Mouse (Mus musculus): ENCODE results near the gene Fam208b. TPM values are rescaled to one million over a fixed set of nuclear protein-coding genes. Genes with fewer than 3 reads are reported as not detected.
A peak's percentile ranks its signal among the peaks of the same experiment; 100 is the strongest.

The Fam208b gene
- polyA plus RNA-seq, 1 experiment from 2014 or later, result 15.7 TPM

DNA sequence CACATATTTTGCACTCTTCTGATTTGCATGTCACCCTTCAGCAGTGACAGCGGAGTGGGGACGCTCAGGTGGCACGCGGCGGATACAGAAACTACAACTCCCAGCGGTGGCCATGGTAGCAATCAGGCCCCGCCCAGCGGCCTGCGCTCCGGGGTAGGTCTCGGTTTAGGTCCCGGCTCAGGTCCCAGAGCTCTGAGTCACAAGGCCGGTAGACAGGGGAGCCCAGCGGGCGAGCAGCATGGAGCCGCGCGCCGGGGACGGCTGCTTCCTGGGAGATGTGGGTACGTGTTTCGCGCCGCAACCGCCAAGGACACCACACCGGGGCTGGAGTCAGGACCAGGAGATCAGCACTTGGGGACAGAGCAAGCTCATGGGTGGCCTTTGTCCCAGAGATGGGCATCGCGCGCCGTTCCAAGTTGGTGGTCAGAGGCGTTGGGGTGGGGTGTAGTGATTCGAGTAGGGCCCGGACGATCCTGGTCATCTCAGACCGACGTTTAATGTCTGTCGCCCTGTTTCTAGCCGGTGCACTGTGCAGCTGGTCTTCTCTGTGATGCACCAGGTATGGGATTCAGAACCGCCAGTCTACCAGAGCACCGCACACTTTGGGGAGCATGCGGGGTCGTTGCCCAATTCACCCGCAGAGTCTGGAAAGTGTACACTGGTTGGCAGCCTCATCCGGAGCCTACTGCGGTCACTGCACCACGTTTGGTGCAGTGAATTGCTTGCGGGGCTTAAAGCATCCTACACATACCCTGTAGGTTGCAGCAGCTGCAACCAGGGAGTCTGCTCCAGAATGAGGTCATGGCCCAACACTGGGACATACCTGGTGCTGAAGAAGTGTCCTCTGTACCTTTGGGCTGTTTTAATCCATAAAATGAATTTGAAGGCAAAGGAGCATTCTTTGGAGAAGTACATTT lies 23.2 kb upstream of the Fam208b start, which contains the start of gene Asb13:
Gene Asb13 (plus strand): TSS at position 138 of the 917 bp plus-strand sequence.
- Histone ChIP-seq H3K9me3 (no peaks in the 10 kb centered on the region), H3K4me2 (peak within 1 kb of the TSS; percentile 86), H3K4me3 (peak within 1 kb of the TSS; percentile 73), H3K27ac (peak within 1 kb of the TSS; percentile 27; the same call in 1 of the 2 replicates), H3K4me1 (peaks cover 6% of the 10 kb centered on the region; the same call in 1 of the 2 replicates), H3K36me3 (no peaks in the 10 kb centered on the region), H3K9ac (peak within 1 kb of the TSS; percentile 76), H3K27me3 (no peaks in the 10 kb centered on the region)
- peak; percentile 85 for ATAC-seq (ENCODE audit: insufficient number of reproducible peaks, low FRiP score, low TSS enrichment, low read depth)
- under 1% methylated on average over 47 of the region's 47 CpGs for WGBS

DNA sequence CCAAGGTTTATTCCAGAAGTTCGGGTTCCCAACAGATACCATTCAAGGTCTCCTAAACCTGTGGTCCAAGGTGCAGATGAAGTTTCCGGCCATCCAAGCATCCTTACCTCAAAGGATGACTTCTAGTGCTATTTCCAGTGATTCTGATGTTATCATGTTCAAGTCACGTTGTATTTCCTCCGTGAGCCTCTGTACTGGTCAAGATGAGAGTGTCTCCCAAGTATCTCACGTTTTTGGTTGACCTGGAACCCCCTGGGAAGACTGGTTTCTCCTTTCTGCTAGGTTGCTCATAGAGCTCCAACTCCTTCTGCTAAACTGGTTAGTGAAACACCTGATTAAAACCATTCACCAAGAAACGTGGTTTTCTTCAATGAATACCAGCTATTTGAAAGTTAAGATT lies 22.2 kb upstream of the Fam208b start:
- Histone ChIP-seq H3K9me3 (no peaks in the 10 kb centered on the region), H3K4me3 (no peak overlapping the region), H3K9ac (no peak overlapping the region), H3K27me3 (no peaks in the 10 kb centered on the region), H3K4me2 (no peak overlapping the region), H3K27ac (no peak overlapping the region), H3K4me1 (peaks cover 6% of the 10 kb centered on the region; the same call in 1 of the 2 replicates), H3K36me3 (no peaks in the 10 kb centered on the region)
- ATAC-seq (ENCODE audit: insufficient number of reproducible peaks, low FRiP score, low TSS enrichment, low read depth), result no peak
- WGBS, result 40% methylated on average over 6 of the region's 6 CpGs

DNA sequence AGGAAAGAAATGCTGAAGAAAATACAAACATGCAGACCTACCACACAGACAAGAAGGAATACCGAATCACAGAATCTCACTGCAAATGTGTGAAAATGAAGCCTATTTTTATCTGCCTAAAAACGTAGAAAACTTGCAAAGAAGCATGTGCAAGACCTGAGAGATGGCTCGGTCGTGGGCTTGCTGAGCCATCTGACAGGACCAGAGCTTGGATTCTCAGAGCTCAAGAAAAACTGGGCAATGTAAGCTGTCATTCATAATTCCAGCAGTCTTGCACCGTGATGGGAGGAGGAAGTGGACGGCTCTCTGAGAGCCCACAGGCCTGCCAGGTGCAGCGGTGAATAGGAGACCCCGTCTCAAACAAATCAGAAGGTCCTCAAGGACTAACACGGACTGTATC lies 21.6 kb upstream of the Fam208b start:
- Histone ChIP-seq H3K4me2 (no peak overlapping the region), H3K9ac (no peak overlapping the region), H3K4me1 (peaks cover 6% of the 10 kb centered on the region; the same call in 1 of the 2 replicates), H3K27me3 (no peaks in the 10 kb centered on the region), H3K9me3 (no peaks in the 10 kb centered on the region), H3K36me3 (no peaks in the 10 kb centered on the region), H3K4me3 (no peak overlapping the region), H3K27ac (no peak overlapping the region)
- no peak for ATAC-seq (ENCODE audit: insufficient number of reproducible peaks, low FRiP score, low TSS enrichment, low read depth)
- 90% methylated on average over 9 of the region's 9 CpGs for WGBS

DNA sequence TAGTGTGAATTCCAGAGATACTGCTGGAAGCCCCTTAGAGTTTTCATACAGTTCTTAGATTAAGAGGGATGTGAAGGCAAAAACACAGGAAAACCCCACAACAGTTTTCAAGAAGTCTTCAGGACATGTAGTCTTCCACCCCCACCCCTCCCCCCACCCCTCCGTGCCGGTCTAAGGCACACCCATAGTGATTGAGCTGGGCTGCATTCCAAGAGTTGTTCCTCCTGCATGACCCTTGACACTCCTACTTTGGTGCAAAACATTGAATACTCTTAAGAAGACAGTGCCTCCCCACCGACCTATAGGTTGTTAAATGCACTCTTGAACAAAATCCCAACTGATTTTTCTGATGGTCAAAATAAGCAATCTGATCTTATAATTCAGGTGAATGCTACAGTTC lies 17.2 kb upstream of the Fam208b start:
- Histone ChIP-seq H3K27ac (no peak overlapping the region), H3K4me1 (no peaks in the 10 kb centered on the region), H3K36me3 (no peaks in the 10 kb centered on the region), H3K27me3 (no peaks in the 10 kb centered on the region), H3K4me2 (no peak overlapping the region), H3K4me3 (no peak overlapping the region), H3K9ac (no peak overlapping the region), H3K9me3 (no peaks in the 10 kb centered on the region)
- ATAC-seq (ENCODE audit: insufficient number of reproducible peaks, low FRiP score, low TSS enrichment, low read depth), result no peak
- 24% methylated on average over 3 of the region's 3 CpGs for WGBS

DNA sequence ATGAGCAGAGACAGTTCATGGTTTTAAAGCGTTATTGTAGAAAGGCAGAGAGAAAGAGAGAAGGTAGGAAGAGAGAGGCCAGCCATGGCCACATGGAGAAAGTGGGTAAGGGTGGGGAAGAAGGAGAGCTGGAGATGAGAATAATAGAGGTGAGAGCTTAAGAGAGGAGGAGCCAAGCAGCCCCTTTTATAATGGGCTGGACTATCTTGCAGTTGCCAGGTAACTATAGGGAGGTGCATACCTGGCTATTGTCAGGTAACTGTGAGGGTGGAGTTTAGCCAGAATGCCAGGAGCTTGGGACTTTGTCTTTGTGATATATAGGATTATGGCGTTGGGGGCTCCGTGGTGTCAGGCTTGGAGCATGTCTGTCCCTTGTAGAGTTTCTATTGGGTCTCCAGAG lies 16.2 kb upstream of the Fam208b start:
- H3K27me3 ChIP-seq, result no peaks in the 10 kb centered on the region
- no peak overlapping the region for H3K4me2 ChIP-seq
- no peak overlapping the region for H3K9ac ChIP-seq
- no peaks in the 10 kb centered on the region for H3K4me1 ChIP-seq
- no peak overlapping the region for H3K4me3 ChIP-seq
- ATAC-seq (ENCODE audit: insufficient number of reproducible peaks, low FRiP score, low TSS enrichment, low read depth), result no peak
- no peaks in the 10 kb centered on the region for H3K36me3 ChIP-seq
- WGBS, result 59% methylated on average over 3 of the region's 3 CpGs
- no peaks in the 10 kb centered on the region for H3K9me3 ChIP-seq
- no peak overlapping the region for H3K27ac ChIP-seq

DNA sequence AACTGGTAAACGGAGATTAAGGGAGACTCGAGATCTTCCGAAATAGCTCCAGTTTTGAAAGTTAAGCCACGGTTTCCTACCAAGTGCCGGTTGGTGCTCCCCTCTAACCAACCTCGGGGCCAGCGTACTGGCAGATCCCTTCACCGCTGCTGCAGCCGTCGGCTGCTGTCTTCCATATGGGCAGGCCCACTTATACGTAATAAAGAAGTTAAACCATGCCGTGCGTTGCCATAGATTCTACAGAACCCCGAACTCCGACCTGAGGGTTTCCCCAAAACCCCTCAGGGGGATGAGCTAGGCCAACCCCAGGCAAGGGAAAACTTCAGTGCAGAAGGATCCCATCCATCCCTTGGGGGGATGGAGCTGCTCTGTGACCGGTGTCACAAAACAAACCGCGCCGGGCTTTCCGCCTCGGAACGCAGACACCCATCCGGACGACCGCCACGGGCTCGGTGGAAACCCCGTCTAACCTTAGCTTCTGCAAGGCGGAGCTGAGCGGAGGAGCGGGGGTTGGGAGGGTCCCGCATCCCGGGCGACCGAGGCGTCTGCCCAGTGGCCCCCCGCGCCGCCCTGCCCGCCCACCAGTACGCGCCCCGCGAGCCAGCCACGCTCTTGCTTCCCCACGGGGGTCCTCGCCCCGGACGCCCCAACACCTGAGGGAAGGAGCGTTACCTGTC lies 652 bp downstream of the Fam208b start:
- Histone ChIP-seq H3K27ac (peak overlapping the region; percentile 96), H3K4me1 (no peaks in the 10 kb centered on the region), H3K9ac (peak overlapping the region; percentile 88), H3K4me3 (peak overlapping the region; percentile 96), H3K36me3 (no peaks in the 10 kb centered on the region), H3K27me3 (no peaks in the 10 kb centered on the region), H3K9me3 (no peaks in the 10 kb centered on the region), H3K4me2 (peak overlapping the region; percentile 63)
- ATAC-seq (ENCODE audit: insufficient number of reproducible peaks, low FRiP score, low TSS enrichment, low read depth), result 0 out of 2 replicates have a peak, but pooled peaks have one; percentile 7
- WGBS, result 0% methylated on average over 47 of the region's 50 CpGs

DNA sequence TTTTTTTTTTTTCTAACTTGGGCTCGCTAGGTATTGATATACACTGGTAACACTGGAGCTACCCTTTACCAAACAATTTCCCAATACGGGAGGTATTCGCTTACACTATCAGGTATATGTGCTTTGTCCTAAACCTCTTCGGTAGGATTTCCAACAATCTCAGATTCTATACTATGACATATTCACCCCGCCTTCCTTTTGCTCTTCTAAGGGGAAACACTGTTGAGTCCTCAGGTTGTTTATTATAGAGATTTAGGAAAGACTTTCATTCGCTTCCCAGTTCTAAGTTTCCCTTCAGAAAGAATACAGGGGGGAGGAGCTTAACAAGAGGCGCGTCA lies 1.2 kb downstream of the Fam208b start:
- no peaks in the 10 kb centered on the region for H3K36me3 ChIP-seq
- peak overlapping the region; percentile 96; the same call in 1 of the 2 replicates for H3K27ac ChIP-seq
- no peaks in the 10 kb centered on the region for H3K27me3 ChIP-seq
- no peaks in the 10 kb centered on the region for H3K4me1 ChIP-seq
- 20% methylated on average over 8 of the region's 8 CpGs for WGBS
- H3K9me3 ChIP-seq, result no peaks in the 10 kb centered on the region
- peak overlapping the region; percentile 96 for H3K4me3 ChIP-seq
- H3K9ac ChIP-seq, result peak overlapping the region; percentile 88
- ATAC-seq (ENCODE audit: insufficient number of reproducible peaks, low FRiP score, low TSS enrichment, low read depth), result no peak
- peak overlapping the region; percentile 63 for H3K4me2 ChIP-seq

DNA sequence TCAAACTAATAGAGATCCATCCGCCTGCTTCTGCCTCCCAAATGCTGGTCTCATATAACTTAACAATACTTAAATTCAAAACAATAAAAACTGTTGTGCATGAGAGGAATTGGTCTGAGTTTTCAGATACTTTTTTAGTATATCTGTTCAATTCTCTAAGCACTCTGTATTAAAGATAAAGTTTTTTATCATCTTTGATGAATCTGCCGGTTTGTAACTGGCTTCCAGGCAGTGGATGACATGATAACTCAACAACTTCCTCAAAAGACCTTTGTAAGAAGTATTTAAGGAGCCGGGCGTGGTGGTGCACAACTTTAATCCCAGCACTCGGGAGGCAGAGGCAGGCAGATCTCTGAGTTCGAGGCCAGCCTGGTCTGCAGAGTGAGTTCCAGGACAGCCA lies 14.7 kb downstream of the Fam208b start:
- no peak overlapping the region for H3K27ac ChIP-seq
- peaks cover 31% of the 10 kb centered on the region for H3K36me3 ChIP-seq
- no peak overlapping the region for H3K9ac ChIP-seq
- 92% methylated on average over 6 of the region's 6 CpGs for WGBS
- no peaks in the 10 kb centered on the region for H3K4me1 ChIP-seq
- no peaks in the 10 kb centered on the region for H3K9me3 ChIP-seq
- no peak overlapping the region for H3K4me3 ChIP-seq
- H3K4me2 ChIP-seq, result no peak overlapping the region
- no peaks in the 10 kb centered on the region for H3K27me3 ChIP-seq
- no peak for ATAC-seq (ENCODE audit: insufficient number of reproducible peaks, low FRiP score, low TSS enrichment, low read depth)

DNA sequence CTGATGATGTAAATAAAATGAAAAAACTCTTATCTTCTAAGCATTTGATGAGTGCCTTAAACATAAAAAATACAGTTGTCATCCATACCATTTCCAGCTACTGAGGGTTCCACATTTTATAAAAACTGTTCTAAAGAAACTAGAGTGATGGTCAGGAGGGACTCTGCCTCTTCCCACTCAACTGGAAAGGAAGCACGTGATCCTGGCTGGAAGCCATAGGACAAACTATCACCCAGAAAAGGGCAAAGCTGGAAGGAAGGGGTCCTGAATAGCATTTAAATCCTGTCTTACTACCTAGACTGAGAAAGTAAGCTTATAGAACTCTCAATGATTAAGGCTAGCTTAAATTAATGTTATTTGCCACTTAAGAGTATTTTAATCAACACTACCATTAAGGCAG lies 16.6 kb downstream of the Fam208b start:
- Histone ChIP-seq H3K27ac (no peak overlapping the region), H3K9me3 (no peaks in the 10 kb centered on the region), H3K36me3 (peaks cover 39% of the 10 kb centered on the region), H3K4me2 (no peak overlapping the region), H3K9ac (no peak overlapping the region), H3K27me3 (no peaks in the 10 kb centered on the region), H3K4me3 (no peak overlapping the region), H3K4me1 (no peaks in the 10 kb centered on the region)
- ATAC-seq (ENCODE audit: insufficient number of reproducible peaks, low FRiP score, low TSS enrichment, low read depth), result no peak
- 91% methylated on average over 1 of the region's 1 CpGs for WGBS

DNA sequence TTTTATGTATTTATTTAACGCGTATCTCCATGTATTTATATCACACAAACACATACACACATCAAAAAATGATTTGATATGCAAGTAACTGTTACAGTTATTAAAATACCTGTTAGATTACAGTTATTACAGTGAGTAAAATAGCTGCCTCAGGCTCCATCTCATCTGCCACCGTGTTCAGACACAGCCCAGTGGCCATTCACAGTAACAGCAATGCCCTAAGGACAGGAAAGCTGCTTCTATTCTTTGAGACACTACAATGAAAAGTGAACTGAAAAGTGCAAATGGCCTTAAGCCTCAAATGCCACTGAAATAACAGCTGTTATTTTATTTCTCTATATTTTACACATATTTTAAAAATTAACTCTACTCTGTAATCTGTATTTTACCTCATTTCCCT lies 20.1 kb downstream of the Fam208b start:
- Histone ChIP-seq H3K9me3 (no peaks in the 10 kb centered on the region), H3K27ac (no peak overlapping the region), H3K9ac (no peak overlapping the region), H3K4me2 (no peak overlapping the region), H3K27me3 (no peaks in the 10 kb centered on the region), H3K4me3 (no peak overlapping the region), H3K36me3 (peaks cover 41% of the 10 kb centered on the region), H3K4me1 (no peaks in the 10 kb centered on the region)
- no peak for ATAC-seq (ENCODE audit: insufficient number of reproducible peaks, low FRiP score, low TSS enrichment, low read depth)
- WGBS, result 75% methylated on average over 3 of the region's 3 CpGs

DNA sequence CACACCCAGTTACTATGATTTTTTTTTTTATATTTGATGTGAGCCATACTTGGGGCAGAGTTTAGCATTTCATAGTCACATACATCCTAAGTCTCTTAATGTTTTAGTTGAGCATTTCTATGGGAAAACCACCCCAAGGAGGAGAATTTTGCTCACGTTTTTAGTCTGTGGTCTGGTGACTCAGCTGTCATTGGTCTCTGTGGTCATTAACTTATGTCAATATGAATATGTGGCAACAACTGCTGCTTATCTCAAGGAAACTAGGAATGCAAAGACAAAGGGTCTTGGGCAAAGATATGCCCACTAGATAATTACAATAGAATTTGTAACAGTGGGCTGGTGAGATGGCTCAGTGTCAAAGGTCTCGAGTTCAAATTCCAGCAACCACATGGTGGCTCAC lies 47.0 kb downstream of the Fam208b start:
- Histone ChIP-seq H3K27me3 (no peaks in the 10 kb centered on the region), H3K9ac (no peak overlapping the region), H3K9me3 (no peaks in the 10 kb centered on the region), H3K4me1 (no peaks in the 10 kb centered on the region), H3K36me3 (peaks cover 64% of the 10 kb centered on the region), H3K4me2 (no peak overlapping the region), H3K4me3 (no peak overlapping the region), H3K27ac (no peak overlapping the region)
- 86% methylated on average over 2 of the region's 2 CpGs for WGBS
- no peak for ATAC-seq (ENCODE audit: insufficient number of reproducible peaks, low FRiP score, low TSS enrichment, low read depth)

DNA sequence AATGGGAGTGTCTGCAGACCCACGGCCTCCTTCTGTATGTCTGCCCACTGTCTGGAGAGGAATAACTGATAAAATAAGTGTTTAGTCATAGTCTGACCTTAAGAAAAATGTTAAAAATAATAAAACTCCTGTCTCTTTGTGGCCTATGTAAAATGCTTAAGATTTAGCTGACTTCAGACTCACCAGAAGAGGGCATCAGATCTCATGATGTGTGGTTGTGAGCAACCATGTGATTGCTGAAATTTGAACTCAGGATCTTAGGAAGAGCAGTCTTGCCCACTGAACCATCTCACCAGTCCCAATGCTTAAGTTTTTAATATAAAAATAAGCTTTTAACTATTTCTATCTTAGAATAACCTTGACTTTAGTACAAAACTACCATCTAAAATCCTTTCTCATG lies 47.8 kb downstream of the Fam208b start:
- H3K27ac ChIP-seq, result no peak overlapping the region
- H3K27me3 ChIP-seq, result no peaks in the 10 kb centered on the region
- H3K4me2 ChIP-seq, result no peak overlapping the region
- H3K4me1 ChIP-seq, result no peaks in the 10 kb centered on the region
- 95% methylated on average over 1 of the region's 1 CpGs for WGBS
- no peaks in the 10 kb centered on the region for H3K9me3 ChIP-seq
- no peak for ATAC-seq (ENCODE audit: insufficient number of reproducible peaks, low FRiP score, low TSS enrichment, low read depth)
- no peak overlapping the region for H3K4me3 ChIP-seq
- peaks cover 57% of the 10 kb centered on the region for H3K36me3 ChIP-seq
- no peak overlapping the region for H3K9ac ChIP-seq
